Mouse (Mus musculus): ENCODE results near the gene Amigo1. TPM values are rescaled to one million over a fixed set of nuclear protein-coding genes. Genes with fewer than 3 reads are reported as not detected.

Amigo1 gene
- total RNA-seq, 2 experiments from 2014 or later, result 7.1 to 8.1 TPM

GRCm38 (mm10) chr3:108184742-108185141, 1.4 kb upstream of the Amigo1 start:
- no peak for DNase-seq

- no peak for DNase-seq
Observed at GRCm38 (mm10) chr3:108185460-108186097, 556 bp upstream of the Amigo1 start.

- DNase-seq, result no peak
Observed at GRCm38 (mm10) chr3:108187111-108187795, 1.1 kb downstream of the Amigo1 start.

GRCm38 (mm10) chr3:108188716-108189490, 2.8 kb downstream of the Amigo1 start:
- DNase-seq, result no peak

GRCm38 (mm10) chr3:108189897-108190296, 3.8 kb downstream of the Amigo1 start:
- no peak for DNase-seq

- no peak for DNase-seq
Observed at GRCm38 (mm10) chr3:108193686-108194085, 7.6 kb downstream of the Amigo1 start.

GRCm38 (mm10) chr3:108195287-108195686, 9.2 kb downstream of the Amigo1 start:
- no peak for DNase-seq

- no peak for DNase-seq
Observed at GRCm38 (mm10) chr3:108195941-108196590, 9.9 kb downstream of the Amigo1 start.

- peak; percentile 54 for DNase-seq
Observed at GRCm38 (mm10) chr3:108197066-108197497, 10.9 kb downstream of the Amigo1 start.

GRCm38 (mm10) chr3:108199231-108199630, 13.1 kb downstream of the Amigo1 start:
- no peak for DNase-seq

- peak; percentile 95 for DNase-seq
Observed at GRCm38 (mm10) chr3:108200329-108201323, 14.5 kb downstream of the Amigo1 start, which contains the start of gene Cyb561d1. Gene Cyb561d1 (minus strand): TSS chr3:108201212.

GRCm38 (mm10) chr3:108202506-108202905, 16.4 kb downstream of the Amigo1 start:
- no peak for DNase-seq

GRCm38 (mm10) chr3:108203212-108203611, 17.1 kb downstream of the Amigo1 start:
- no peak for DNase-seq

GRCm38 (mm10) chr3:108203621-108204325, 17.6 kb downstream of the Amigo1 start:
- peak; percentile 89 for DNase-seq

GRCm38 (mm10) chr3:108204470-108204869, 18.3 kb downstream of the Amigo1 start:
- no peak for DNase-seq

GRCm38 (mm10) chr3:108205601-108206000, 19.5 kb downstream of the Amigo1 start:
- DNase-seq, result no peak

GRCm38 (mm10) chr3:108206731-108207375, 20.7 kb downstream of the Amigo1 start:
- DNase-seq, result peak; percentile 54

GRCm38 (mm10) chr3:108209001-108209400, 22.9 kb downstream of the Amigo1 start:
- no peak for DNase-seq

GRCm38 (mm10) chr3:108209536-108209935, 23.4 kb downstream of the Amigo1 start:
- DNase-seq, result no peak
